Mouse (Mus musculus) myocyte (in vitro differentiated cells): ENCODE data around the gene Smarca1. TPM values are rescaled to one million over a fixed set of nuclear protein-coding genes. Genes with fewer than 3 reads are reported as not detected.
A peak's percentile ranks its signal among the peaks of the same experiment; 100 is the strongest.

Source experiments
- H3K27me3 ChIP-seq: one replicate; pipeline ENCODE4 v1.6.1; 2011; ENCODE audit not compliant: control insufficient read depth, insufficient read depth, insufficient read length
- H3K36me3 ChIP-seq: one replicate; pipeline ENCODE4 v1.6.1; 2011; ENCODE audit not compliant: control insufficient read depth, insufficient read depth
- H3K4me2 ChIP-seq: one replicate; pipeline ENCODE4 v1.6.1; 2011; ENCODE audit warnings: low read depth, control low read depth
- H3K4me3 ChIP-seq: one replicate; pipeline ENCODE4 v1.5.1; 2011; ENCODE audit warnings: mild to moderate bottlenecking, control low read depth, moderate library complexity
- H3K79me2 ChIP-seq: one replicate; pipeline ENCODE4 v1.6.1; 2011; ENCODE audit not compliant: control insufficient read depth, insufficient read depth
- H3ac ChIP-seq: one replicate; pipeline ENCODE4 v1.6.1; 2011; ENCODE audit not compliant: control insufficient read depth, insufficient read length
- CEBPB ChIP-seq: IDR thresholded peaks from 2 replicates; pipeline ENCODE4 v1.6.1; 2011; ENCODE audit warnings: mild to moderate bottlenecking, moderate library complexity; ENCODE audit not compliant: poor library complexity, insufficient read depth, severe bottlenecking
- E2F4 ChIP-seq: IDR thresholded peaks from one replicate; pipeline ENCODE4 v1.6.1; 2011; ENCODE audit warnings: mild to moderate bottlenecking, control low read depth, moderate library complexity; ENCODE audit not compliant: insufficient read depth
- MAX ChIP-seq: IDR thresholded peaks from one replicate; pipeline ENCODE4 v1.6.1; 2011; ENCODE audit warnings: low read depth, mild to moderate bottlenecking, control low read depth
- MYOD1 ChIP-seq, 3 experiments: IDR thresholded peaks; one replicate each; pipeline ENCODE4 v1.6.1; 2011; ENCODE audit warnings: control low read depth in 2 of 3, low read depth in 2 of 3, mild to moderate bottlenecking in 2 of 3, moderate library complexity in 1 of 3; ENCODE audit not compliant: insufficient read length in 2 of 3, control insufficient read depth in 1 of 3
- MYOG ChIP-seq, 3 experiments: IDR thresholded peaks; one replicate each; pipeline ENCODE4 v1.6.1; 2011; ENCODE audit warnings: control low read depth in 2 of 3, low read depth in 2 of 3, mild to moderate bottlenecking in 2 of 3; ENCODE audit not compliant: insufficient read length in 2 of 3, control insufficient read depth in 1 of 3, insufficient read depth in 1 of 3
- POLR2A ChIP-seq: IDR thresholded peaks from one replicate; pipeline ENCODE4 v1.6.1; 2011; ENCODE audit warnings: low read depth, mild to moderate bottlenecking, control low read depth, moderate library complexity; ENCODE audit not compliant: insufficient read length
- POLR2AphosphoS2 ChIP-seq: IDR thresholded peaks from one replicate; pipeline ENCODE4 v1.6.1; 2011; ENCODE audit warnings: low read depth, control low read depth; ENCODE audit not compliant: insufficient read length
- REST ChIP-seq: IDR thresholded peaks from one replicate; pipeline ENCODE4 v1.6.1; 2011; ENCODE audit warnings: mild to moderate bottlenecking, control low read depth, moderate library complexity; ENCODE audit not compliant: insufficient read depth, insufficient read length
- SRF ChIP-seq: IDR thresholded peaks from one replicate; pipeline ENCODE4 v1.6.1; 2011; ENCODE audit warnings: low read depth; ENCODE audit not compliant: control insufficient read depth, insufficient read length
- TCF12 ChIP-seq: IDR thresholded peaks from one replicate; pipeline ENCODE4 v1.6.1; 2011; ENCODE audit warnings: mild to moderate bottlenecking, control low read depth; ENCODE audit not compliant: poor library complexity, insufficient read depth, severe bottlenecking
- TCF3 ChIP-seq: IDR thresholded peaks from one replicate; pipeline ENCODE4 v1.6.1; 2011; ENCODE audit warnings: low read depth, control low read depth; ENCODE audit not compliant: insufficient read length
- USF1 ChIP-seq: IDR thresholded peaks from one replicate; pipeline ENCODE4 v1.6.1; 2011; ENCODE audit warnings: low read depth, mild to moderate bottlenecking, control low read depth, moderate library complexity
- polyA plus RNA-seq: library from polyadenylated mRNA; unstranded; fragments of >200 nt; fragmentation: generic; extraction: Trizol; gene quantifications from one replicate; pipeline ENCODE4 v1.2.1, GENCODE M21; 2012; ENCODE audit warnings: missing spikeins

Smarca1 gene
- polyA plus RNA-seq, 1 experiment: not detected

- TF ChIP-seq SRF (no peak), POLR2A (no peak), CEBPB (no peak), REST (no peak), USF1 (no peak), MYOD1 (IDR thresholded peaks at IDR 0.05; ENCODE audit: control insufficient read depth in 1 of 3, insufficient read length in 2 of 3, low read depth in 2 of 3) (no peak), TCF3 (no peak), MAX (no peak), E2F4 (no peak), TCF12 (no peak), MYOG (IDR thresholded peaks at IDR 0.05; ENCODE audit: control insufficient read depth in 1 of 3, insufficient read depth in 1 of 3, insufficient read length in 2 of 3, low read depth in 2 of 3) (no peak), POLR2AphosphoS2 (no peak)
- Histone ChIP-seq H3K36me3 (no peaks in the 10 kb centered on the region), H3K4me3 (no peak overlapping the region), H3K79me2 (no peaks in the 10 kb centered on the region), H3K4me2 (no peak overlapping the region), H3ac (no peak overlapping the region), H3K27me3 (no peaks in the 10 kb centered on the region)
Measured at GRCm38 (mm10) chrX:47820566-47820965, 72.2 kb downstream of the Smarca1 start.

- no peak overlapping the region for H3ac ChIP-seq
- no peak overlapping the region for H3K4me2 ChIP-seq
- H3K4me3 ChIP-seq: no peak overlapping the region
- H3K79me2 ChIP-seq: no peaks in the 10 kb centered on the region
- no peak for TF ChIP-seq MYOD1 (IDR thresholded peaks at IDR 0.05; ENCODE audit: control insufficient read depth in 1 of 3, insufficient read length in 2 of 3, low read depth in 2 of 3)
- no peak for TF ChIP-seq USF1
- no peak for TF ChIP-seq MAX
- no peak for TF ChIP-seq TCF3
- no peak for TF ChIP-seq POLR2AphosphoS2
- TF ChIP-seq SRF: no peak
- TF ChIP-seq MYOG (IDR thresholded peaks at IDR 0.05; ENCODE audit: control insufficient read depth in 1 of 3, insufficient read depth in 1 of 3, insufficient read length in 2 of 3, low read depth in 2 of 3): no peak
- no peak for TF ChIP-seq REST
- no peak for TF ChIP-seq POLR2A
- no peak for TF ChIP-seq E2F4
- no peak for TF ChIP-seq CEBPB
- no peak for TF ChIP-seq TCF12
- no peaks in the 10 kb centered on the region for H3K36me3 ChIP-seq
- H3K27me3 ChIP-seq: no peaks in the 10 kb centered on the region
Measured at GRCm38 (mm10) chrX:47808717-47809116, 84.1 kb downstream of the Smarca1 start.

- Histone ChIP-seq H3K27me3 (no peaks in the 10 kb centered on the region), H3K4me3 (no peak overlapping the region), H3K79me2 (no peaks in the 10 kb centered on the region), H3K36me3 (no peaks in the 10 kb centered on the region), H3K4me2 (no peak overlapping the region), H3ac (no peak overlapping the region)
- TF ChIP-seq TCF12 (no peak), SRF (no peak), POLR2AphosphoS2 (no peak)
Measured at GRCm38 (mm10) chrX:47764440-47764839, 128.3 kb downstream of the Smarca1 start.

GRCm38 (mm10) chrX:47760212-47760611, 132.6 kb downstream of the Smarca1 start:
- H3K79me2 ChIP-seq: no peaks in the 10 kb centered on the region
- H3K4me3 ChIP-seq: no peak overlapping the region
- no peaks in the 10 kb centered on the region for H3K36me3 ChIP-seq
- no peak overlapping the region for H3K4me2 ChIP-seq
- TF ChIP-seq USF1: peak; percentile 51
- TF ChIP-seq MAX: no peak
- H3ac ChIP-seq: no peak overlapping the region
- H3K27me3 ChIP-seq: no peaks in the 10 kb centered on the region

Other genes starting within 250 kb of the Smarca1 start
- gene Ocrl, start 19.4 kb upstream of the Smarca1 start, polyA plus RNA-seq: 4.9 TPM
- 2.4 TPM for gene Apln, start 141.9 kb upstream of the Smarca1 start, polyA plus RNA-seq
- gene Xpnpep2, start 215.8 kb upstream of the Smarca1 start, polyA plus RNA-seq: 1.0 TPM